Mouse (Mus musculus) ES-E14 (cell line): ENCODE data around the gene Fam208b.

Experiments used
- ZC3H11A ChIP-seq: IDR thresholded peaks from 2 replicates; pipeline ENCODE4 v1.6.1; 2012; ENCODE audit warnings: low read depth, mild to moderate bottlenecking, inconsistent platforms, low read length, borderline replicate concordance
- ZNF384 ChIP-seq: IDR thresholded peaks from 2 replicates; pipeline ENCODE4 v1.6.1; 2012; ENCODE audit warnings: low read depth, low read length, inconsistent platforms

DNA sequence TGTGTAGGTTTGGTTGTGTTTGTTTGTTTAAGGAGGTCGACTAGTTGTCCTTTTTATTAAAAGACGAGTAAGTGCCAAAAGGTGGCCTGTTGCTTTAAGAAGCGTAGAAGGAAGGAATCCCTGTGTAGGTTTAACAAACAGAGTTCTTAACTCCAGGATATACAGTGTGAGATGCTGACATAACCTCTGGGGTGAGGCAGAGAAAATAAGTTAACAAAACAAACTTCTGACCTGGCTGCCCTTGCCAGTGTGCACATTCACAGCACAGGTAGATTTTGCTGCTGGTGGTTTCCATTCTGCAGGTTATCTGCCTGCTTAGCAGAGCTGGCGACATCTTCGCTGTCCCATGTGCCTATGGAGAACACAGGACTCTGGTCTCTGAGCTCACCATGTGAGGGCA is 31.6 kb upstream of the Fam208b start:
- TF ChIP-seq ZC3H11A (no peak), ZNF384 (no peak)
